Mouse (Mus musculus) neural tube, embryonic 11.5 days (tissue): ENCODE measurements at regions not wholly inside any gene's neighbourhood (a gene's known extent, or its start where the extent isn't known, plus 50 kb on each side); places are given as distances from the start of the nearest gene placed in this dataset.

Experiments used
- ATAC-seq: fragments of 200-750 bp; cut with Nextera tagmentation; 2 replicates; pipeline ENCODE4 v1.8.0; 2017; ENCODE audit warnings: moderate number of reproducible peaks, mild to moderate bottlenecking, moderate TSS enrichment, moderate library complexity; ENCODE audit not compliant: insufficient read depth, low FRiP score, low TSS enrichment
- DNase-seq: peaks from one replicate; pipeline ENCODE4 v3.0.0-alpha.2; 2015; ENCODE audit warnings: low spot score
- H3K27ac ChIP-seq: fragments of 300-500 bp; sonication (generic); 2 replicates; pipeline ENCODE4 v1.5.1; 2014; ENCODE audit warnings: low read depth, mild to moderate bottlenecking, low read length
- H3K27me3 ChIP-seq: fragments of 300-500 bp; sonication (generic); 2 replicates; pipeline ENCODE4 v1.6.1; 2014; ENCODE audit warnings: mild to moderate bottlenecking, low read length, mixed read lengths; ENCODE audit not compliant: control insufficient read depth, insufficient read depth
- H3K36me3 ChIP-seq: fragments of 300-500 bp; sonication (generic); 2 replicates; pipeline ENCODE4 v1.6.1; 2014; ENCODE audit warnings: mild to moderate bottlenecking, low read length, moderate library complexity, mixed read lengths; ENCODE audit not compliant: control insufficient read depth, insufficient read depth
- H3K4me1 ChIP-seq: fragments of 300-500 bp; sonication (generic); 2 replicates; pipeline ENCODE4 v1.6.1; 2014; ENCODE audit warnings: low read length, mixed read lengths; ENCODE audit not compliant: control insufficient read depth, insufficient read depth
- H3K4me2 ChIP-seq: fragments of 300-500 bp; sonication (generic); 2 replicates; pipeline ENCODE4 v1.6.1; 2014; ENCODE audit warnings: low read depth, mild to moderate bottlenecking, moderate library complexity
- H3K4me3 ChIP-seq: fragments of 300-500 bp; sonication (generic); 2 replicates; pipeline ENCODE4 v1.5.1; 2014; ENCODE audit warnings: low read depth, low read length
- H3K9ac ChIP-seq: fragments of 300-500 bp; sonication (generic); 2 replicates; pipeline ENCODE4 v1.6.1; 2014; ENCODE audit warnings: mild to moderate bottlenecking, low read length
- H3K9me3 ChIP-seq: fragments of 300-500 bp; sonication (generic); 2 replicates; pipeline ENCODE4 v1.6.1; 2016; ENCODE audit warnings: low read length; ENCODE audit not compliant: control insufficient read depth
- WGBS: fragments of 180-500 bp; shearing (Covaris S2); extraction: QIAGEN DNeasy Blood & Tissue Kit; methylation state at CpG from one replicate; pipeline ENCODE4 v1.1.7; 2014; 5-methylcytosine and 5-hydroxymethylcytosine counted together

DNA sequence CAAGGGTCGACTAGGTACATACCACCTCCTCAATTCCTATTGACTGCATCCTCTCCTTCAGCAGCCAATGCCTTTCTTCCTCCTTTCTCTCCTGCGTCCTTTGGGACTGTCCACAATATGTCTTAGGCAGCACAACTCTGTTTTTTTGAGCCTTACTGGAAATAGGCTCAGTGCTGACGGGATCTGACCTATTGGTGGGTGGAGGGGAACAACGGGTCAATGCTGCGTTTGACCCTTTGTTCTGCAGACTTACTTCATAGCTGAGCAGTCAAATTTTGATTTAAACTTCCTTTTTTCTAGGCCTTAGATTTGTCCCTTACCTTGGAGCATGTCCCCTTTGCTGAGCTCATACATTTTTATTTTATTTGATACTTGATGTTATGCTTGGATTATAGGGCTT lies 103.4 kb downstream of the Gm10295 start:
- Histone ChIP-seq H3K4me1 (no peaks in the 10 kb centered on the region), H3K4me3 (no peak overlapping the region), H3K36me3 (no peaks in the 10 kb centered on the region), H3K27ac (no peak overlapping the region), H3K9me3 (no peaks in the 10 kb centered on the region), H3K27me3 (no peaks in the 10 kb centered on the region), H3K4me2 (no peak overlapping the region), H3K9ac (no peak overlapping the region)
- no peak for ATAC-seq
- WGBS: 77% methylated on average over 5 of the region's 5 CpGs
- no peak for DNase-seq

DNA sequence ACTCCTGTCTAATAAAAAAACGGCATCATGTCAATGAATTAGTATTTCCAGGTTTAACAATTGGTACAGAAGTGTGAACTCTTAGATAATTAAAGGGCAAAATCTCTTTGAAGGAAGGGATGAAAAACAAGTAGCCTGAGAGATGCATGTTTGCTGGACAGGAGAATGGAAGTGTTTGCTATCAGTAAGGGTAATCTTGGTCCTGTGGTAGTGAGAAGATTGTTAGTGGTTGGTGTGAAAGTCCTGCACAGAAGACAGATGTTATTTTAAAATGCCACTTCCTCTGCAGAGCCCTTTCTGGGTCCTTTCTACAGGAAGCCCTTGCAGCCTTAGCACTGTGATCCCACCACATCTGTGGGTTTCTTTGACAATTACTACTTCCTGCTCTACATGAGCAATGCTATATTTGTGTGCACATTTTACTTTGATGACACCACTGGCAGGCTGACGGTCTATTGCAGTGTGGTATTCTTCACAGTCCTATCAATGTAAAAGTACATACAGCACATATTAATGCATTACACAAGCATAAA lies 108.8 kb downstream of the Gm10295 start:
- Histone ChIP-seq H3K4me3 (no peak overlapping the region), H3K36me3 (no peaks in the 10 kb centered on the region), H3K9ac (no peak overlapping the region), H3K27me3 (no peaks in the 10 kb centered on the region), H3K4me1 (no peaks in the 10 kb centered on the region), H3K27ac (no peak overlapping the region), H3K9me3 (no peaks in the 10 kb centered on the region), H3K4me2 (no peak overlapping the region)
- WGBS: 87% methylated on average over 2 of the region's 2 CpGs
- DNase-seq (no peak), ATAC-seq (no peak)

DNA sequence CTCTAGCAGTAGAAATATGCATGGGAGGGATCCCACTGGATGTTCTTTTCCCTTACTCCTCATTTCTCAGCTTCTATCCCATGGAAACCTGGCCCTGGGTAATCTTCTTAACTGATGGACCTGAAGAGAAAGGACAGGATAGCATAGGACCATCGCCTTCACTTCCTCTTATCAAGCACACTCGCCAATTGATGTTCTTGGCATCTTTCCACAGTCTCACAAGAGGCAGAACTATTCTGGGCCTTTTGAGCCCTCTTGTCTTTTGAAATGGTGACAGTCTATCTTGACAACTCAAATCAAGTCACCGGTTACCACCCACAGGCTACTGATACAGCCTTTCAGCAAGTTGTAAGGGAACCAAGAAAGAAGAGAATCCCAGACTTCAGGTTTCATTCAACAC lies 112.1 kb downstream of the Gm10295 start:
- no peaks in the 10 kb centered on the region for H3K4me1 ChIP-seq
- H3K27ac ChIP-seq: no peak overlapping the region
- DNase-seq: no peak
- no peak overlapping the region for H3K4me2 ChIP-seq
- no peaks in the 10 kb centered on the region for H3K36me3 ChIP-seq
- H3K9ac ChIP-seq: no peak overlapping the region
- no peak overlapping the region for H3K4me3 ChIP-seq
- no peaks in the 10 kb centered on the region for H3K9me3 ChIP-seq
- no peak for ATAC-seq
- WGBS: 95% methylated on average over 3 of the region's 3 CpGs
- H3K27me3 ChIP-seq: no peaks in the 10 kb centered on the region

DNA sequence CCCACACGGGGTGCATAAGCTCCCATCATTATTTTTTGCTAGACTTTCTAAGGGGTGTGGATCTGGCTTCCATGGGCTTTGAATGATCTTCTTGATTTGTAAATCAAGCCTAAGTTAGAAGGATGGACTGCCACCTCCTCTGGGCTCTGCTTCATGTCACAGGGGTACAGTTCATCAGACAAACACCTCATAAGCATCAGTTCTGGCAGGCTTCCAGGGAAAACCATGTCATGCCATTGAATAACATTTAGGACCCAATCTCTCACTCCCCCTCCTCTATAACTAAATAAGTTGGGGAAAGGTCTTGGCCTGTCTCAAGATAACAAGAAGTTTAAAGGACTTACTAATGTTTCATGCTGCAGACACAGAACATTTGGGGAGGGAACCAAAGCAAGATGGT lies 115.0 kb downstream of the Gm10295 start:
- H3K27me3 ChIP-seq: no peaks in the 10 kb centered on the region
- H3K9me3 ChIP-seq: no peaks in the 10 kb centered on the region
- 78% methylated on average over 1 of the region's 1 CpGs for WGBS

DNA sequence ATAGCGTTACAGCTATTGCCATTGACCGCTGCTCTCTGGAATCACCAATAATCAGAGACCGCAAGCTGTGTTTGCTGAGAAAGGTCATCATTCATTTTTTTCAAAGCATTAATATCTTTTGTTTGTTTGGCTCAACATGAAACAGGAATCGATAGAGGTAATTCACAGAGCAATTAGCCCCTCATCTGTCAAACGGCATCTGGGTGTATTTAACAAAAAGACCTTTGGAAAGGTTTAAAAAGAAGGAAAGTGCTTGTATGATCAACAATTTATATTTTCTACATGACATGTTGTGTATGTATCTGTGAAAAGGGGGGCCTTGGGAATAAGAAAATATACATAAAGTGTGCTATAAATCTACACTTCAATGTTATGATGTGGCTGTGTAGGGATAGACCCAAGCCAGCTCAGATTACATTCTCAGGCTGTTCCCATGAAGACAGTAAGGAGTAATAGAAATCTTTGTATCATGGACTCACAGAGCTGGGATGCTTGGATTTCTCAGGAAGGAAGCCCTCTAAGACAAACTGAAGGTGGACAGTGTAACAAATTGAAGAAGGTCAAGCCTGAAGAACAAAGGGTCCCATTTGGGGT lies 117.0 kb downstream of the Gm10295 start:
- H3K27me3 ChIP-seq: no peaks in the 10 kb centered on the region
- H3K4me1 ChIP-seq: no peaks in the 10 kb centered on the region
- no peak overlapping the region for H3K4me3 ChIP-seq
- no peak overlapping the region for H3K4me2 ChIP-seq
- H3K9me3 ChIP-seq: no peaks in the 10 kb centered on the region
- DNase-seq (no peak), ATAC-seq (no peak)
- 60% methylated on average over 5 of the region's 5 CpGs for WGBS
- no peak overlapping the region for H3K9ac ChIP-seq
- no peaks in the 10 kb centered on the region for H3K36me3 ChIP-seq
- H3K27ac ChIP-seq: no peak overlapping the region

More for the DNA sequence above, 115.0 kb downstream of the Gm10295 start:
- no peak overlapping the region for H3K27ac ChIP-seq
- DNase-seq (no peak), ATAC-seq (no peak)
- no peaks in the 10 kb centered on the region for H3K36me3 ChIP-seq
- no peak overlapping the region for H3K4me3 ChIP-seq
- H3K4me2 ChIP-seq: no peak overlapping the region
- no peaks in the 10 kb centered on the region for H3K4me1 ChIP-seq
- H3K9ac ChIP-seq: no peak overlapping the region

DNA sequence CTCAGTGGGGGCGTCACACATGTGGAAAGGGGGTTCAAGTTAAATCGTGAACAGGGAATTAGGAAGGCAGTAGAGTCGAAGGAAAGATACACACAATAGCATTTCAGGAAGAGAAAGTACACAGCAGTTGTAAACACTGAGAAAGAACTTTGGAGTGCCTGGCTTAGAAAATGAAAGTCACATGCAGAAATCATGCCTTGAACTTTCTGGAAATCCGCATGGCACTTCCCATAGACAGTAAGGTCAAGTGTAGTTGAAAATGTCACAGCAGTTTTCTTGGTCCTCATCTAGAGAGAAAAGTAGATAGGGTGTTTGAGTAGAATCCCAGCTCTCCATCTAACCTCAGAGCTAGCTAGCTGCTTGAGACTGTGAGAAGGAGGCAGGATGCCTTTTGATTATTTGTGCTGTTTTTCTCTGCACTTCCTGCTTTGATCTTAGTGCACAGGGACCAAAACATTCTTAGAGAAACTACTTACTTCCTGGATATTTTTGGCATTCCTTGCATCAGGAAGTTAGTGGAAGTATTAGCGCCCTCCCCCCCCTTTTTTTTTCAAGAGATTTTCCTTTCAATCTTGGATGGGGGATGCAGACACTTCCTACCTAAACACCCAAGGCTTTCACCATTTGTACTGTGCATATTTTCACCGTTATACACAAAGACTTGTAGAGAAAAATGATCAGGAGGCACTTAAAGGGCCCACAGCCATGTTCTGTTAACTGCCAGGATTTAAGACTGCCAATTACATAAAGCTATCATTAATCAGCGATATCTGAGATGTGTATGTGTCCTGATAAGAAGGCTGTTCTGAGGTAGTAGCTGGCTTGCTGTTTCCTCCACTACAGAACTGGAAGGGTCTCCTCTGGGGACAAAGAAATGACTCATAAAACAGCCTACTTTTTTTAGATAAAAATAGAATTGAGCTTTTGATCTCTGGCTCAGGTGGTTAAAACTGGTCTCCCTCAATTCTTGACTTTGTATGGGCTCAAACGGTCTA lies 118.2 kb downstream of the Gm10295 start:
- WGBS: 85% methylated on average over 8 of the region's 8 CpGs
- Histone ChIP-seq H3K4me3 (no peak overlapping the region), H3K4me2 (no peak overlapping the region), H3K4me1 (no peaks in the 10 kb centered on the region), H3K9ac (no peak overlapping the region), H3K27me3 (no peaks in the 10 kb centered on the region), H3K27ac (no peak overlapping the region), H3K36me3 (no peaks in the 10 kb centered on the region), H3K9me3 (no peaks in the 10 kb centered on the region)
- no peak for ATAC-seq
- DNase-seq: no peak

DNA sequence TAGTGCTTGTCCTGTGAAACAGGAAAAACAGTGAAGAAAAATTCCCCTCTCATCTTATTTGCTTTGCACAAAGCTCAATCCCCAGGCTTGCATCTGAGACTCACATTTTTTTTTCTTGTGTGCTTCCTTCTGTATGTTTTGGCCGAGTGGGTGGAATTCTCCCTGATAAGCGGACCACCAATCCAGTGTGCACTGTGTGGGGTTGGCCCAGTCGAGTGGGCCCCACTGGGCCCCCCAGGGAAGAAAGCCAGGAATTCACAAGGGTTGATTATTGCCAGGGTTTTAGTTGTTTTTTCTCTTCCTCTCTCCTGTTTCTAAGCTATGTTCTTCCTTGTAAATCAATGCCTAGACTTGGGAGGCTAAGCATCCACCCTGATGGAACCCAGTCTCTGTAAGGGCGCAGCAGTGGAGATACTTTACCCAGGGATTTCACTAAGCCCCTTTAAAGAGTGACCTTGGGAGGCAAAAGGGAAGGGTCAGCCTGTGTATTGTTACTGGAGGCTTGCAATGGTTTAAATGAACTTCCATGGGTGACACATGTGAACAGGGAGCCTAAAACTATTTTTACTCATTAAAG lies 120.3 kb downstream of the Gm10295 start:
- Histone ChIP-seq H3K4me2 (no peak overlapping the region), H3K36me3 (no peaks in the 10 kb centered on the region), H3K27ac (no peak overlapping the region), H3K4me3 (no peak overlapping the region), H3K9ac (no peak overlapping the region), H3K4me1 (no peaks in the 10 kb centered on the region), H3K9me3 (no peaks in the 10 kb centered on the region), H3K27me3 (no peaks in the 10 kb centered on the region)
- WGBS: 76% methylated on average over 4 of the region's 4 CpGs
- ATAC-seq (no peak), DNase-seq (no peak)

DNA sequence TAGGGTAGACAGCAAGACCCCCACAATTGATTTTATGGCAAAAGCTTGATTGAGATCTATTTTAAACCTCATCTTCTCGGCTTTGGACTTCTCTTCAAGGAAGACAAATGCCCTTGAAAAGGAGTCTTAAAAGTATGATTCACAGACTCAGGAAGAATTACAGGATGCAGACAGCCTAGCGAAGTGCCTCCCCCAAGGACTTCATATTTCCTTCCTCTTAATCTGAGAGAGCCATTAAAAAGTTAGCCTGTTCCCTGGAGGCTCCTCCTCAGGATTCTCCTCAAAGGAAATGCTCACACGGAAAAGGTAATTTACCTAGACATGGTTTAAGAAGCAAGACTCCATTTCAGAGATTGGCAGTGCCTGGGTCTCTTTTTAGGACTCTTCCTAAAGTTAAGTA lies 122.1 kb downstream of the Gm10295 start:
- H3K27me3 ChIP-seq: no peaks in the 10 kb centered on the region
- no peaks in the 10 kb centered on the region for H3K36me3 ChIP-seq
- H3K27ac ChIP-seq: no peak overlapping the region
- H3K4me3 ChIP-seq: no peak overlapping the region
- no peak overlapping the region for H3K4me2 ChIP-seq
- DNase-seq: no peak
- WGBS: 72% methylated on average over 3 of the region's 3 CpGs
- no peaks in the 10 kb centered on the region for H3K9me3 ChIP-seq
- no peak overlapping the region for H3K9ac ChIP-seq
- H3K4me1 ChIP-seq: no peaks in the 10 kb centered on the region
- ATAC-seq: no peak
